Mouse (Mus musculus) adrenal gland, postnatal 14 days (tissue): ENCODE measurements around the gene Lpar1. TPM values are rescaled to one million over a fixed set of nuclear protein-coding genes. Genes with fewer than 3 reads are reported as not detected.
"Not testable (repeated sequence)": the region's sequence is repeated elsewhere in the genome, so short reads cannot be mapped to it uniquely, and the experiment has no call there.

Source experiments
- DNase-seq: peaks from one replicate; pipeline ENCODE4 v3.0.0; 2021; ENCODE audit warnings: mixed read lengths
- total RNA-seq: library from RNA; stranded (reverse); gene quantifications from 2 replicates; pipeline ENCODE4 v1.2.3, GENCODE M21; 2021

The Lpar1 gene
- total RNA-seq, 1 experiment from 2014 or later: 15.2 TPM

DNA sequence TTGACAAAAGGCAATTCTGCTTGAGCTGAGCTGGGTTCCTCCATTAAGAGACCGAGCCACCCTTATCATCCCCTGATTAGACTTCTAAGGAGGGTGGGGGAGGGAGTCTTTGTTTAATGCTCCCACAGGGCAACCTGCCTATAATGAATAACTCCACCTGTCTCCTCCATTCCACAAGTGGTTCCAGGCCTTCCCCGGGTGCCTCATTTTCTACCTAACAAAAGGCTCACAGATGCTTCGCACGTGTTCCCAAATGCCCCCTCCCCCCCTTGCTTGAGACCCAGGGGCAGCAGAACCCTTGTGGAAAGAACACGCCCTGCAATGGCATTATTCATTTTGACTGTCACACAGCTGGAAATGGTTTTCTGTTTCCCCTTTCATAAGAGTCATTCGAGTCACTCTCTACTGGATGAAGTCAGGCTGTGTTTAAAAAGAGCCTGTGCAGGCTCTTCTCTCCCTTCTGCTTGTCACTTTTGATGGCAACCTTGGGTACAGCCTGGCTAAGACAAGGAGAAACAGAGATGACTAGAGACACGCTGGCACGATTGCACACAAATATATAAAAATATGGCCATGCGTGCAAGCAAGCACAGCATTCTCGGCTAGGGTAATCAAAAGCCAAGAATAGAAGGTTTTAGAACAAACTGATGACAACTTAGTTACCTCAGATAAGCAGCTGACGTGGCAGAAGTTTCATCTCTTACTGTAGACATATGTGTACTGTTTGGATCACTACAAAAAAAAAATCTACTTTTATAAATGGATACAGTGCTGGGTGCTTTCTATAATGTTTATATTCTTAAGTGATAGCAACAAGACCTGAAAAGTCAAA, 7.0 kb downstream of the Lpar1 start:
- DNase-seq: no peak

DNA sequence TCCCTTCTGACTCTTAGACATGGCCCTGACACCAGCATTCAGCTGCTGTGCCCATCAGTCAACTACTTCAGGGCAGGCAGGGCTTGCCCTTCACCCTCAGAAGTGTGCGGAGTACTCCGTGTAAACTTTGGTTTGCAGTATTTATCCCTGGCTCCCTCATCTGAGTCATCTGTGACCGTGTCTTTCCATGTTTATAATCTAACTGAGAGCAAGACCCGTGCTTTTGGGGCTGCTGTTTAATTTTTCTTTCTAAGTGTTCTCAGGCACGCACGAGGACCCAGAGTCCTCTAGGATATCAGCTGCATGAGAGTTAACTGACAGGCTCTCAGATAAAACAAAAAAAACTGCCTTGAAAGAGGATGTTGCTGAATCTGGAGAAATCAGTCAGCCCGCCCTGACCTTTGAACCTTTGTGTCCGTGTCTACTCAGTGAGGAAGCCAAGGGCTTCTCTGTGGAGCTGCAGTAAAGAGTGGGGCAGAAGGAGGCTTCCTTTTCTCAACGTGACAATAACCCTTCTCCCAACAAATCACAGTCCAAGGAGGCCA, 7.7 kb downstream of the Lpar1 start:
- DNase-seq: peak; percentile 53

DNA sequence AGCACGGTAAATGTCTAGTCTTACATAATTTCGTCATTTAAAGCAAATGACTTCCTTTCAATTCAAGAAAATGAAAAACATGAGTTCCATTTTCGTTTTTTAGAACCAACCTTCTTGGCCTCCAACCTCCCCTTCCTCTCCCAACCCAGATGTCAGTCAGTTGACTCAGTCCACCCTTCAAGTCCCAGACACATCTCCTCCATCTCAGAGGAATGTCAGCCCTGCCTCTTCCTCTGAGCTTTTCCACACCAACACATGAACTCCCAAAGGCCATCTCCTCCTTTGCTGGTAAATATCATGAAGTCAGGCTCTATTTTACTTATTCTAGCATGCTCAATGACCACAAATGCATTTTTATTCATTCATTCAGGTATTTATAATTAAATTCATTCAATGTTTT, 10.5 kb downstream of the Lpar1 start:
- DNase-seq: no peak

DNA sequence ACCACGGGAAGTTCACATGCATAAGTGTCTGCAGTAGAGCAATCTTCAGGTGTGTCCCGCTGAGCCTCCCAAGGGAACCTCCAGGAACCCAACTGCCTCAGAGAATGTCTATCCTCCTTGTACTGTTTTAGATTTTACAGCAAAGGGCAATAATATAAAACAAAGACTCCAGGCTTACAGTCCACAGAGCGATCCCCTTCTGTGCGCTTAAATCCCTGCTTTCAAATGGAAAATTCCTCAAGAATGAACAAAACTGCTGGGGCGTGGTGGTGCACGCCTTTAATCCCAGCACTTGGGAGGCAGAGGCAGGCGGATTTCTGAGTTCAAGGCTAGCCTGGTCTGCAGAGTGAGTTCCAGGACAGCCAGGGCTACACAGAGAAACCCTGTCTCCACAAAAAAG, 11.0 kb downstream of the Lpar1 start:
- not testable (repeated sequence) for DNase-seq

DNA sequence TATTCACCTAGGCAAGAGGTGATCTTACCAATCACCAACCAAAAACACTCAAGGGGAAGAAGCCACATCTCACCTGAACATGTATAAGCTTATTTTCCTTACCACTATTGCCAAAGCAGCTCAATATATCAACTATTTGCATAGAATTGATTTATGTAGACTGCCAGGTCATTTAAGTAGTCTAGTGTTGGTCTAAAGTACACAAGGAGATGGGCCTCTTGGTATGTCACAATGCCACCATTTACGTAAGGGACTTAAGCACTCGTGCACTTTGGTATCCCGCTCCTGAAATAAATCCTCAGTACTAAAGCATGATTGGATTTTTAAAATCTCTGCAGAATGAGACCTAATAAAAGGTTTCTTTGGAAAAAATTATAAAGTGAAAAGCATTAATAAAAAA, 12.9 kb downstream of the Lpar1 start:
- no peak for DNase-seq

DNA sequence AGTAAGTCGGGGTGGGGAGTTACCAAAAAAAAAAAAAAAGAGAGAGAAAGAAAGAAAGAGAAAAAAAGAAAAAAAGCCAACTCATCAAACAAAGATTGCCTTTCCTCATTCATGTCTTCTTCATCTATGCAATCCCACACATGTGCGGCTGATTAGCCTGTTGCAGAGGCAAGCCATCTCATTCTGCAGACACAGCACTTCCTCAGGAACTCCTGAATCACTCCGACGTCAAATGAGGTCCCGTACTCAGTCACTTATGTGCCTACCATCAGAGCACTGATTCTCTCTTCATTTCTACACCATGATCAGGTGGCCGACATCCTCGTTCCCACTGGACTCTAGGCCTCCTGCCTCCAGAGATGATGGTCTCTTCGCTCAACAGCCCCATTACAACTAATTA, 13.3 kb downstream of the Lpar1 start:
- DNase-seq: no peak

DNA sequence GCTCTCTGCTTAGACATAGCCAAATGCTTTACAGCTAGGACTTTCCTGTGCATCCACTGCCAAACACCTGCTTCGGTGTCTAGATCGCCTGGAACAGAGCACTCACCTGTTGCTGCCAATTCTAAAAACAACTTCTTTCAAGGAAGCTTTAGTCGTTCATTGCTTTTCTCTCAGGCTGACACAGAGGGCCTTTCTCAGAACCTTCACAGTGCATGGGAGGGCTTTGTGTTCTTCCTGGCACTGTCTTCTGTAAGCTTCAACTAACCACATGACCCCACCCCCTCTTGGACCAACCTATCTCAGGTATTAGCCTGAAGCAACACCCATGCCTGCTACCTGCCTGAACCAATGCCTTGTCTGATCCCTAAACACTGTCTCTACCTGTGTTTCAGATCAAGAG, 15.0 kb downstream of the Lpar1 start:
- DNase-seq: no peak

DNA sequence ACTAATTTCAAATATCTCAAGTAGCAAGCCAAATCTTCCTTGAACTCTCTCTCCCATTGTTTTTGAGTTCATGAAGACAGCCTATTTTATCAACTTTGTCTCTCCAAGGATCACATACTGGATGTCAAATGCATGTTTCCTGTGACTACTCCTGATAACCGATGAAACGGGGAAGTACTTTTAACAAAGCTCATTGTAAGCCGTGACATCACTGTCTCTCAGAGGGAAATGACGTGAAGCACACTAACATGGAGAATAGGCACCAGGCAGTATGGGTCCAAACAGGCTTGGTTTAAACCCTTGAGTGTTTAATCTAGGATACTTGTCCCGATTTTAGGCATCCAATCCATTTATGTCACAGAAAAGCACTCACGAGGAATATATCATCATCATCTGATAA, 17.9 kb downstream of the Lpar1 start:
- no peak for DNase-seq

DNA sequence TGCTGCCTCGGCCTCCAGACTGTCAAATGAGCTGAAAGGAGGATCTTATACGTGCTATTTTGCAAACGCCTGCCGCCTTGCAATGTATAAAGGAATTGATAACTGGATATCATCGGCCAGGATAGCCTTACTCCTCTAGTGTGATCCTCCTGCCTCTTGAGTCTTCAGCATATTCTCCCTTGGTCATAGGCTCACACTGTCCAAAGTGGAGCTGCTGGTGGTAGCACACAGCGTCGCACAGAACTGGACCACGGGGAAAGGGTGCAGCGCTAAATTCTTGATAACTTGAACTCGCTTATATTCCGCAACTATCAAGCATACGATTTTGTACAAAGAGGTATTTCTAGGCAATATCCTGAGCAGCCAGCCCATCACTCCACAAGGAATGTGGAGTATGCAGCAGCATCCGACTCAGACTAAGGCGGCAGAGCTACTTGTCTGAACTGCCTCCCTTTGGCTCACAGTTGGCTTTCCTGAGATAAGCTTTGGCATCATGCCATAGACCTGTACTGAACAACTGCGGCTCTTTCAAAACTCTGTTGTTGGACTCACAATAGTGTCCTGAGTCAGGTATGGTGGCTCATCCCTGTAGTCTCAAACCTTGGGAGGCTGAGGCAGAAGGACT, 18.9 kb downstream of the Lpar1 start:
- DNase-seq: peak; percentile 38

DNA sequence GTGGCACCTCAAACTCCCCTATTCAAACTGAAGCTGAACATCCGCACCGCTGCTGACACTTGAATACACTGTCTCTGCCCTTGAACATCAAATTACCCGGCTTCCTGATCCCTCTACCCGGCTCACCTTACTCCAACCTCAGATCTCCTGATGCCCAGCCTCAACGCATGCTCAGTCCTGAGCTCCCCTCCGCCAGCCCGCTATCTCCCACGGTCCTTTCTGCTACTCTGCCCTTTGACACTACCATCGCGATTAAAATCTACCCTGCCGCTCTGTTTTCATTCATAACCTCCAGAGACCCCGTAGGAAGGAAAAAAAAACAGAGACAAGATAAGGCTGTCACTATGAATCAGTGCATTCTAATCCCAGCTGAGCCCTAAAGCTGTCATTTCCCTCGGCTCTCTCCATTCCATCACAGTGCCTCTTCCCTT, 19.5 kb downstream of the Lpar1 start:
- DNase-seq: peak; percentile 26

DNA sequence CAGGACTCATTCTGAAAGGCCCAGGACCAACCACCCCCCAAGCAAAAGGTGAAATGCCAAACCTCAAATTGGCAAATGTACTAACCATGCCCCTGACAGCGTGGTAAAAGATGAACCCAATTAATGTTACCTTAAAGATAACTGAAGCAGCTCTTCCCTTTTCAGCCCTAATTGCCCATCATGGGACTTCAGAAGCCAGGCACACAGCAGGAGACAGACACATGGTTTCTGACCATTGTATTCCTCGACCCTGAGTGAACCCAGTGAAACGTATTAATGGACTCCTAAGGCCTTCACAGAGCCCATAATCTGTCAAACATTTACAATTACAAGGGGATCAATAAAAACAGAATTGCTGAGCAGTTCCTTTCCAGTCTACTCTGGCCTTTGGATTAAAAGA, 20.2 kb downstream of the Lpar1 start:
- no peak for DNase-seq

DNA sequence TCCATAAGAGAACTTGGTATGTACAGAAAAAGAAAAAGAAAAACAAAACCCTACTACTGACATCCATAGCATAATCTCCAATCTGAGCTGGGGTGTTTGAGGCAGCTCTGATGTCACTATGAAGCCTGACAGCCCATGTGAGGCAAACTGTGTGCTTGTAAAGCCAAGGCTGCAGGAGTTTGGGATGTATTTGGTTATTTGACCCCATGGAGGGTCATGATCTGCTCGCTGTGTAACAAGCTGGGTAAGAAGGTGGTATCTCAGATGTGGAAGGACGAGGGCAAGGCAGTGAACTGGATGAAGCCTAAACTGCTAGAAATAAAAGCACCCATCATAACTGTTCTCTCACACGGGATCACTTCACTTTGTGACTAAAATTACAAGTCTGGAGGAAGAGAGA, 21.4 kb downstream of the Lpar1 start:
- no peak for DNase-seq

DNA sequence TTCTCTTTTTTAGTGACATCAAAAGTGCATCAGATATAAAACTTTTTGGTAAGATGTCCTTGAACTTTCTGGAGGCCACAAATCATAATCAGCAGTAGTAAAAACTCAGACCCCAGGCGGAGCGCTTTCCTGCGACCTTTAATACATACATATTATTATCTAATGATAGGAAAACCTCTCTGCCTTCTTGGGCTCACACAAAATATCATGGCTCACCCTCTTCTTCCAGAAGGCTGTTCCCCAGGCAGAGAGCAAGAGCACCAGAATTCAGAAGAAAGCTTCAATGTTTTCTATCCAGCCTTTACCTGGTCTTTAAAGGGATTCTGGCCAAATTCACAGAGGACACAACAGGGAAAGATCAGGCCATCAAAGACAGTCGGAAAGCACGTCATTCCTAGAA, 23.0 kb downstream of the Lpar1 start:
- DNase-seq: no peak

DNA sequence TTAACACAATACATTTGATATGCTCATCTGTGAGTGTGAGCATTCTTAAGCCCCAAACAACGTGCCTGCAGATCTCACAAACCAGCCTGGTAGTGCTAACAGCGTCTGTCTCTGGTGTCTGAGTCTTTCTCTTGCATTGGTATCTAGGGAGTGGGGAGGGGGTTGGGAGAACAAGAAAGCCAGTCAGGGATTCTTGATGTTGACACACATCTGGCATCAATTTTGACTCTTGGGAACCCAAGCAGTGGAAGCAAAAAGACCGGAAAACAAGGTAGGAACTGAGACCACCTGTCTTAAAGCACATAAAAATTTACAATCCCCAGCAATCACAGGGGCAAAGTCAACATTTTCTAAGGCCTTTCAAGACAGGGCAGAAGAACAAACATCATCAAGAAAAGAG, 23.4 kb downstream of the Lpar1 start:
- no peak for DNase-seq

DNA sequence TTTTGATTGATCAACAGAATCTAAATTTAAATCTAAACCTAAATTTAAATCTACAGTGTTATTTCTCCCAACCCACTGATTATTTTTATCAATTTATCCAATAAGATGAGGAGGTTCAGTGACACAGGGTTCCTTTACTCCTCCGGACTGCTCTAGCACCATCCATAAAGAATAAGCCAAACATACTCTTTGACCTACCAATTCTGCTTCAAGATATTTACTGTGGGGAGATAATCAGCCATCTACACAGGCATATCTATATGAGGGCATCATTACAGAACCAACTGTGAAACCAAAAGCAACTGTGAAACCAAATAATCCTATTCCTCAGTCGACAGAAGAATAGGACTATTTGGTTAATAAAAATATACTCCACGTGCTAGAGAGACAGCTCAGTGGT, 25.8 kb downstream of the Lpar1 start:
- DNase-seq: no peak

DNA sequence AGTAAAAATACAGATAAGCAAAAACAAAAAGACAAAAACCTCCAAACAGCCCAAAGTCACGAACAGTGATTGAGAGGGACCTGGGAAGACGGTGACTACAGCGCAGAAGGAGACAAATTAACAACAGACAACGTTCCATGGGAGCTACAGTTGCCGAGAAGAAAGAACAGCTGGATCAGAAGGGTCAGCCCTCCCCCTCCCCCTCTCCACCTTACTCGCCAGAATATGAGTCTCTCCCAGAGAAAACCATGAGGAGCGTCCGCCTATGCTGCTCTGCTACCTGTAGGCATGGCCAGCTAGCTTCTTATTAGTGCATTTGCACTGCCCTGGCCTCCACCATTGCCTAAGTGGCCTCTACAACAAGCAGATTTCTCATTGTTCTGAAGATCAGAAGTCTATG, 32.6 kb downstream of the Lpar1 start:
- no peak for DNase-seq

DNA sequence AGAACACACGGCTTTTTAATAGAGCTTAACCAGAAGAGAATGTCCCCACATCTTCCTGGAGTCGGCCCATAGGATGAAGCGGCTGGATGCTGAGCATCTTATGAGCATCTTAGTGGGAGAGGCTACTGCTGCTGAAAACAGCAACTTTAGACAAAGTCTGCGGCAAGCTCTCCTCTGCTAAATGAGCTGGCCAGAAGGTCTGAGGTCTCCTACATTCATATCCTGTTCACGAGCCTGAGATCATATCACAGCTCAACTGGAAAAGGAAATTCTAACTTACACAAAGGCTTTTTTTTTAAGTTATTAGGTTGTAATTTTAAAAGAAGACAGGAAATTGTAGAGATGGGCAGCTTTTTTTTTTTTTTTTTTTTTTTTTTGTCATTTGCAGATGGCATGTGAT, 33.2 kb downstream of the Lpar1 start:
- no peak for DNase-seq

DNA sequence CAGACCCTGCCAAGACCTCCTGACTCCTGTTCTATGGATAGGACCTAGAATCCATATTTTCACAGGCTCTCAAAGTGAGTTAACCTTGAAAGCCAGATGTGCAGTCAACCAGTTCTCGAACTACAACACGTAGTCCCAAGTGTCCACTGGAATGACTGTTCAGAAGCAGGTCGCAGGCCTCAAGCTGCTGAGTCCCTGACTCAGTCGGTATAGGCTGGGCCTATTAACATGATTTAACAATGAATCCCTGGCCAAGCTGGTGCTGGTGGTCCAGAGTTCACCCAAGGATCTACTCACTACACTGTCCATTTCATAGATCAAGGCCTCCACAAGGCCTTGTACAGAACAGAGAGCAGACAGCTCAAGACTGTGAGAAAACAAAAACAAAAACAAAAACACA, 33.8 kb downstream of the Lpar1 start:
- DNase-seq: no peak

DNA sequence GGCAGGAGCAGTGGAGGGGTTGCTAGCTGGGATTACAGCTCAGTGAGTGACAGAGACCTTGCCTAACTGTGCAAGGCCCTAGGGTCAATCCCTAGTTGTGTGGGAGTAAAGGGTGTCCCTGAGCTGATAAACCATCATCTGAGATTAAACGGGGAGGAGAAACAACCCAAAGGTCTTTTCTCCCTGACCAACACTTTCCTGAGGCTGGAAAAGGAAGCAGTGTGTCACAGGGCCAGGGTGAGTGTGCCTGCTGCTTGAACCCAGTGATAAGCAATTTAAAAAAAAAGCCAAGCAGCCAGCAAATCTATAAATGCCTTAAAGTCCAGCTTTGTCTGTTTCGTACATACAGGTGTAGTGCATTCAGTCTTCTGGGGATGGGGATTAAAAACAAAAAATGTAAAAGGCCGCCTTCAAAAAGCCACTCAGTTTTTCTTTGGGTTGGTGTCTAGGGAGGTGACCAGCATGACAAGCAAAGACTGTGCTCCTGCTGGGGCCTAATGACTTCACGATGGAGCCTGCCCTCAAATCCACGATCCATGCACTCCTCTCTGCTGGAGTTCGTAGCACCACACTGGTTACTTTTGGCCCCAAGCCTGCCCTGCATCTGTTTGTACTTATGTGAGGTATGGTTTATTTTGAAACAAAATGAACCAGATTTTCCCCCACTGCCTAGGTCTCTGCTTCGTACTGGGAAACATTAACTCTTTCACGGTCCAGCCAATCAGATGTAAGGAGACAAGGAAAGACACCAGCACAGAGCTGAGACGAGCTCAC, 35.3 kb downstream of the Lpar1 start:
- DNase-seq: no peak

DNA sequence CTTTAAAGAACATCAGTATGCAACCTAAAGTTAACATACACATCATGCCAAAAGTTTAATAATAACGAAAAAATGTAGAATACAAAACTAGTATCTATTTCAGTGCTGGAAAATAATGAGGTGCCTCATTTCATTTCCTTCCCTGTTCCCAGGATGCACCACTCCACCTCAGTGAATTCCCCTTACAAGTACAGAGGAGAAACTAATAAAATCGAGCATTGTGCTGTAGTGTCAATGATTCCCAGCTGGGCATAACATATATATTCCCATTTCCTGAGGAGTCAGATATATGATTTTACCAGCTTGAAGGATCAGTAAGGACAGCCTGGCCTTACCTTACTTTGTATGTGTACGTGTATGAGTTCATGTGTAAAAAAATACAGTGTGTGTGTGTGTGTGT, 36.9 kb downstream of the Lpar1 start:
- no peak for DNase-seq

DNA sequence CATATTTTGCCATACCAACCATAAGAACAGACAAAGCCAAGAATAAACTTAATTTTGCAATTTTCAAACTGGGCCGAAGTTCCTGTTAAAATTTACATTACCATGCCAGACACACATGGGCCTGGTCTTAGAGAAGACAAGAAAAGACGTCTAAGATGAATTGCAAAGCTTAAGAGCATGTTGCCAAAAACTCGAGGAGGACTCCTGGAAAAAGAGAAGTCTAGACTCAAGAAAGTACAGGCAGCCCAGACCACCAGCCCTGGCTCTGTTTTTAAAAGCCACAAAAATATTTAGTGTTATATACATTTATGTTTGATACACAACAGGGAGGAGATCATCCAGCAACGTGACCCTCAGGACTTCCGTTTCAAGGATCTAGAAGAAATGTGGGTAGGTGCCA, 37.5 kb downstream of the Lpar1 start:
- no peak for DNase-seq

DNA sequence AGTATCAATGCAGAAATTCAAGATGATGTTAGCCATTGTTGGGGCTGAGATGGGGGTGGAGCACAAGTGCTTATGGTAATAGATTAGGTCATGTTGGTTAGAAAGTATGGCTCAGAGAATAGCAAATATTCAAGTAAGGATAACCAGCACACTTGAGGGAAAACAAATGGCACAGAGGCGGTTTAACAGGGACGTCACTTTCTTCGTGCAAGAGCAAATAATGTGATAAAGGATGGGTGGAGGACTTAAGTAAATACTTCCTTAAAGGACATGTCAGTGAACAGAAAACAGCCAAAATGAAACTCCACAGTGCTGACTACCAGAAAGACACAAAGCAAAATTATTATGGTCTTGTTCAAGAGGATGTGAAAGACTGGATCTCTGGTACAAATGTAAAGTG, 42.1 kb downstream of the Lpar1 start:
- no peak for DNase-seq

DNA sequence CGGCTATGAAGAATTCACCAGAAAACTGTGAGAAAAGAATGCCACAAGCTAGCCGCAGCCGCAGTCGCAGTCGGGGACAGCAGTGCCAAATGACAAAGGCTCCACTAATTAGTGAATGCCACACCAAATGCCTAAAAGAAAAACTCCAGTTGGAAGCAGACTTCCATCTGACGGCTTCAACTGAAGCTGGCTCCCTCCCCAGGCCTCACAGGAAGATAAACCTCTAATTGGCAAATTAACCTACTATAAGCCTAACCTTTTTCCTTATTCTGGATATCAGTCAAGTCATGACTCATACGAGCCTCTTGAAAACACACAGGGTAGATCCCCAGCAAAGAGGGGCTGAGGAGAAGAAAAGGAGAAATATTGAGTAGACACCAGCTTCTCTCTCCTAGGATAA, 44.9 kb downstream of the Lpar1 start:
- no peak for DNase-seq
